Mouse (Mus musculus) lung, embryonic 16.5 days (tissue): ENCODE measurements around the gene Hyls1. TPM values are rescaled to one million over a fixed set of nuclear protein-coding genes. Genes with fewer than 3 reads are reported as not detected.
A peak's percentile ranks its signal among the peaks of the same experiment; 100 is the strongest.

Experiments
- ATAC-seq: fragments of 200-750 bp; cut with Nextera tagmentation; 2 replicates; pipeline ENCODE4 v1.8.0; 2017; ENCODE audit warnings: low read depth, mild to moderate bottlenecking, moderate library complexity
- H3K27ac ChIP-seq: fragments of 300-500 bp; sonication (generic); 2 replicates; pipeline ENCODE4 v1.5.1; 2014; ENCODE audit warnings: mild to moderate bottlenecking, control low read depth, low read length
- H3K27me3 ChIP-seq: fragments of 300-500 bp; sonication (generic); 2 replicates; pipeline ENCODE4 v1.6.1; 2014; ENCODE audit warnings: low read depth, low read length, mixed read lengths; ENCODE audit not compliant: control insufficient read depth, insufficient read depth
- H3K36me3 ChIP-seq: fragments of 300-500 bp; sonication (generic); 2 replicates; pipeline ENCODE4 v1.6.1; 2014; ENCODE audit warnings: low read length; ENCODE audit not compliant: control insufficient read depth, insufficient read depth
- H3K4me1 ChIP-seq: fragments of 300-500 bp; sonication (generic); replicated peaks from 2 replicates; pipeline ENCODE4 v1.6.1; 2014; ENCODE audit warnings: low read length, mixed read lengths; ENCODE audit not compliant: control insufficient read depth, insufficient read depth
- H3K4me2 ChIP-seq: fragments of 300-500 bp; sonication (generic); 2 replicates; pipeline ENCODE4 v1.6.1; 2014; ENCODE audit warnings: low read depth, low read length, control low read depth
- H3K4me3 ChIP-seq: fragments of 300-500 bp; sonication (generic); 2 replicates; pipeline ENCODE4 v1.5.1; 2014; ENCODE audit warnings: mild to moderate bottlenecking, low read length, control low read depth
- H3K9ac ChIP-seq: fragments of 300-500 bp; sonication (generic); 2 replicates; pipeline ENCODE4 v1.6.1; 2014; ENCODE audit warnings: low read length, control low read depth
- H3K9me3 ChIP-seq: fragments of 300-500 bp; sonication (generic); 2 replicates; pipeline ENCODE4 v1.6.1; 2016; ENCODE audit warnings: low read length; ENCODE audit not compliant: control insufficient read depth
- WGBS: fragments of 180-500 bp; shearing (Covaris S2); extraction: QIAGEN DNeasy Blood & Tissue Kit; methylation state at CpG from one replicate; pipeline ENCODE4 v1.1.7; 2014; 5-methylcytosine and 5-hydroxymethylcytosine counted together
- polyA plus RNA-seq: library from polyadenylated mRNA; unstranded; fragments of >200 nt; fragmentation: Nextera tagmentation; extraction: Ambion mirVana; gene quantifications from 2 replicates; pipeline ENCODE4 v1.2.1, GENCODE M21; 2015

Hyls1 gene
- polyA plus RNA-seq, 1 experiment from 2014 or later: 25.1 TPM

- Histone ChIP-seq H3K27ac (no peak overlapping the region), H3K4me2 (no peak overlapping the region), H3K9ac (no peak overlapping the region), H3K4me1 (no peaks in the 10 kb centered on the region), H3K27me3 (no peaks in the 10 kb centered on the region), H3K9me3 (no peaks in the 10 kb centered on the region), H3K36me3 (no peaks in the 10 kb centered on the region), H3K4me3 (no peak overlapping the region)
- ATAC-seq: peak; percentile 80; the same call in 1 of the 2 replicates
- 4% methylated on average over 2 of the region's 2 CpGs for WGBS
These were observed 35.1 kb downstream of the Hyls1 start for GRCm38 (mm10) chr9:35535110-35535509.

GRCm38 (mm10) chr9:35533266-35533665, 36.9 kb downstream of the Hyls1 start:
- WGBS: 51% methylated on average over 9 of the region's 9 CpGs
- H3K9me3 ChIP-seq: no peaks in the 10 kb centered on the region
- ATAC-seq: no peak

DNA sequence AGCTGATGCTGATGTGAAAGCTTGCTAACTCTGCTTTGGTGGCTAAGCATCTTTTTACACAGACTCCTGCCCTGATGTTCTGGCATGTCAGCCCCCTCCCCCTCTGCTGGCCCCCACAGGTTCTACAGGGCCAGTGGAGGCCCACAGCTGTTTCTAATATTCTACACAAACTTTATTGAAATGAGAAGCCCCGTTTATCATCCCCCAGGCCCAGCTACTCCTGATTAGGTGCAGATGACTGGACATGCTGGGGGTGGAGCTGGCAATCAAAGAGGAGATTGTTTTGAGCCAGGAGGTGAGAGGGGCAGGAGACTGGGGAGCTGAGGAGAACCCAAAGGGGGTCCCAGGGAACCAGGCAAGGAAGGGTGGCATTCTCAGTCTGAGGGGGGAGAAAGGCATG, 40.4 kb downstream of the Hyls1 start:
- no peaks in the 10 kb centered on the region for H3K9me3 ChIP-seq
- no peaks in the 10 kb centered on the region for H3K36me3 ChIP-seq
- no peak overlapping the region for H3K4me3 ChIP-seq
- H3K27ac ChIP-seq: no peak overlapping the region
- no peaks in the 10 kb centered on the region for H3K4me1 ChIP-seq
- no peak overlapping the region for H3K9ac ChIP-seq
- WGBS: 8% methylated on average over 1 of the region's 1 CpGs
- ATAC-seq: no peak
- H3K4me2 ChIP-seq: no peak overlapping the region
- H3K27me3 ChIP-seq: no peaks in the 10 kb centered on the region

More at GRCm38 (mm10) chr9:35533266-35533665, 36.9 kb downstream of the Hyls1 start:
- no peak overlapping the region for H3K27ac ChIP-seq
- no peaks in the 10 kb centered on the region for H3K36me3 ChIP-seq
- no peaks in the 10 kb centered on the region for H3K4me1 ChIP-seq
- no peak overlapping the region for H3K4me2 ChIP-seq
- no peaks in the 10 kb centered on the region for H3K27me3 ChIP-seq
- no peak overlapping the region for H3K9ac ChIP-seq
- no peak overlapping the region for H3K4me3 ChIP-seq

- Histone ChIP-seq H3K27me3 (no peaks in the 10 kb centered on the region), H3K4me3 (no peak overlapping the region), H3K4me1 (peaks cover under 1% of the 10 kb centered on the region; the same call in 1 of the 2 replicates), H3K27ac (no peak overlapping the region), H3K9ac (no peak overlapping the region), H3K36me3 (no peaks in the 10 kb centered on the region), H3K4me2 (no peak overlapping the region), H3K9me3 (no peaks in the 10 kb centered on the region)
- 47% methylated on average over 3 of the region's 3 CpGs for WGBS
- no peak for ATAC-seq
These were observed 41.1 kb downstream of the Hyls1 start for GRCm38 (mm10) chr9:35529141-35529540.

DNA sequence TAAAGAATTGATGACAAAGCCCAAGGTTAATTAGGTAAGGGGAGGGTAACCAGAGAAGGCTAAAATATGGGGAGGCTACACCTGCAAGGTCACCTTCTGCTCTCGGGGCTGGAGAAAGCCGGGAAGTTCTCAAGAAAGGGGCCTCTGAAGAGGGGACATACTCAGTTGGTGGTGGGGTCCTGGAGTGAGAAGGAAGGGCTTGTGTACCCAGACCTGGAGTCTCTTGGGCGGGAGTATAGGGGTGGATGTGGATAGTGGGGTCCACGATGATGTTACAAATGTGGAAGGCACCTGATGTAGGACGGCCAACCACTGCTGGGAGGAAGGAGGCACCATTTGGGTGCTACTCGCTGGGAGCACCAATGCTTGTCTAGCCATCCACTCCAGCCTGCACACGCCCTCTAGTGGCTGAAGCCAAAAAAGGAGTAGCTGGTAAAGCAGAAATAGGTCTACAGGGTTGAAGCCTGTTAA, 46.2 kb downstream of the Hyls1 start:
- WGBS: 19% methylated on average over 7 of the region's 7 CpGs
- peaks cover 15% of the 10 kb centered on the region for H3K4me1 ChIP-seq
- no peaks in the 10 kb centered on the region for H3K27me3 ChIP-seq
- H3K36me3 ChIP-seq: no peaks in the 10 kb centered on the region
- H3K27ac ChIP-seq: peak overlapping the region; percentile 21; the same call in 1 of the 2 replicates
- H3K4me2 ChIP-seq: no peak overlapping the region
- no peak overlapping the region for H3K9ac ChIP-seq
- no peaks in the 10 kb centered on the region for H3K9me3 ChIP-seq
- no peak overlapping the region for H3K4me3 ChIP-seq
- peak; percentile 78 for ATAC-seq

DNA sequence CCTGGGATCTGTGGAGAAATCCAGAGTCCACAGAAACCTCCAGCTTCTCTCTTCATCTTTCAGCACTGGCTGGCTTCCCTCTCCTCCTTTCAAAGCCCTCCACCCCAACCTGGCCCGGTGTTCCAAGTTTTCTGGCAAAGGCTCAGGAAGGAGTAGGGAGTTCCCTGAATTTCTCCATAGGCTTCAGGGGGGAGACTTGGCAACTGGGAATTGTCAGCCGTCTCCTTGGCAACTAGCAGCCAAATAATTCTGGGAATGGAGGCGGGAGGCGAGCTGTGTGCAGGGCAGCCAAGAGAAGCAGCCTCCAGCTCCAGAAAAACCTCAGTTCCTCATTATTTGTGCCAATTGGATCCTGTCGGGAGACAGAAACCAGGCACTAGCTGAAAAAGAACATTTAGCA, 46.7 kb downstream of the Hyls1 start:
- 25% methylated on average over 5 of the region's 5 CpGs for WGBS
- H3K27me3 ChIP-seq: no peaks in the 10 kb centered on the region
- H3K27ac ChIP-seq: peak overlapping the region; percentile 35
- no peak overlapping the region for H3K4me3 ChIP-seq
- no peaks in the 10 kb centered on the region for H3K36me3 ChIP-seq
- H3K9me3 ChIP-seq: no peaks in the 10 kb centered on the region
- H3K4me1 ChIP-seq: peaks cover 15% of the 10 kb centered on the region
- H3K4me2 ChIP-seq: no peak overlapping the region
- peak; percentile 90 for ATAC-seq
- H3K9ac ChIP-seq: no peak overlapping the region

DNA sequence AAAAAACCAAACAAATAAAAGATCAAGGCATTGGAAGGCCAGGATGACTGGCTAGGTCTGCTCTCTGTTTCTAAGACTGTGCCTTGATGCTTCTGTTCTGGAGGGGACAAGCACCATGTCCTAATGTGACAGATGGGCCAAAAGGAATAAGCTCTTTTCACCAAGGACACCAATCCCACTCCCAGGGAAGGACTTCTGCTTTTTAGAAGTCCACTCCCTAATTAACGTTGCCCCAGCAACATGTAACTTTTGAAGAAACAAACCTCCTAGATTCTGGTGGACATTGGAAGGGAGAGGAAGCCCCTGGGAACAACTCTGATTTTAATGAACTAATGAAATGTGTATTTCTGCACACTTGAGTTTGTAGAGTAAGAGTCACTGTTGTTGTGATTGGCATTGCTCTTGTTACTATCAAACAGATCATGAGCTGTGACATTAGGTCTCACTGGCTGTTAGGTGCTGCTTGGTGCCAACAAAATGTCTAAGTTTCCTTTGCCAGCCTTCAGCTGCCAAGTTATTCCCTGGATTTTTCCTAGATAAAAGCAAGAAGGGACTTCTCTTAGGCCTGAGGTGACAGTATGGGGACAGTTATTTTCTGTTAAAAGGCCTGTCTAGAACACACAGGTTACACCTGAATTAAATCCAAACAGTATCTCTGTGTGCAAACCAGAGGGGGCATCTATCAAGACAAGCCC, 47.2 kb downstream of the Hyls1 start:
- Histone ChIP-seq H3K36me3 (no peaks in the 10 kb centered on the region), H3K27ac (peak overlapping the region; percentile 35), H3K9ac (no peak overlapping the region), H3K9me3 (no peaks in the 10 kb centered on the region), H3K4me1 (peaks cover 15% of the 10 kb centered on the region), H3K4me2 (no peak overlapping the region), H3K4me3 (no peak overlapping the region), H3K27me3 (no peaks in the 10 kb centered on the region)
- 68% methylated on average over 1 of the region's 1 CpGs for WGBS
- ATAC-seq: peak; percentile 36

- 70% methylated on average over 2 of the region's 2 CpGs for WGBS
- Histone ChIP-seq H3K36me3 (no peaks in the 10 kb centered on the region), H3K9me3 (no peaks in the 10 kb centered on the region), H3K27ac (no peak overlapping the region), H3K9ac (no peak overlapping the region), H3K4me2 (no peak overlapping the region), H3K27me3 (no peaks in the 10 kb centered on the region), H3K4me3 (no peak overlapping the region), H3K4me1 (peaks cover 15% of the 10 kb centered on the region)
- no peak for ATAC-seq
These were observed 48.0 kb downstream of the Hyls1 start for GRCm38 (mm10) chr9:35522241-35522640.

GRCm38 (mm10) chr9:35520631-35521348, 49.4 kb downstream of the Hyls1 start:
- H3K4me2 ChIP-seq: no peak overlapping the region
- no peaks in the 10 kb centered on the region for H3K27me3 ChIP-seq
- H3K36me3 ChIP-seq: no peaks in the 10 kb centered on the region
- WGBS: 64% methylated on average over 6 of the region's 6 CpGs
- no peak overlapping the region for H3K27ac ChIP-seq
- H3K4me3 ChIP-seq: no peak overlapping the region
- no peaks in the 10 kb centered on the region for H3K9me3 ChIP-seq
- H3K4me1 ChIP-seq: peaks cover 15% of the 10 kb centered on the region
- H3K9ac ChIP-seq: no peak overlapping the region
- no peak for ATAC-seq
